Mouse (Mus musculus) G1E-ER4 (cell line): ENCODE data around the gene Pcif1. TPM values are rescaled to one million over a fixed set of nuclear protein-coding genes. Genes with fewer than 3 reads are reported as not detected.

ENCODE experiments used
- GATA1 ChIP-seq: IDR thresholded peaks from one replicate; pipeline ENCODE4 v1.8.0; 2012; ENCODE audit warnings: low read length, inconsistent platforms
- polyA plus RNA-seq: library from polyadenylated mRNA; stranded (reverse); fragments of >175 nt; gene quantifications from 2 replicates; pipeline ENCODE4 v1.2.3, GENCODE M21; 2012

The Pcif1 gene
- polyA plus RNA-seq = 110 and 119 TPM in 2 replicates

- TF ChIP-seq GATA1 = no peak
These were observed at the start of gene Pcif1 for GRCm38 (mm10) chr2:164879228-164879567. TSS of gene Pcif1 (plus strand) at chr2:164879304.

GRCm38 (mm10) chr2:164831029-164831428 lies 48.1 kb upstream of the Pcif1 start:
- no peak for TF ChIP-seq GATA1

- TF ChIP-seq GATA1 = no peak
These were observed 46.9 kb upstream of the Pcif1 start for GRCm38 (mm10) chr2:164832032-164832747.

GRCm38 (mm10) chr2:164832748-164833301 lies 46.3 kb upstream of the Pcif1 start, which contains the start of gene Ctsa:
TSS of gene Ctsa (plus strand) at chr2:164832873.
- no peak for TF ChIP-seq GATA1

- no peak for TF ChIP-seq GATA1
These were observed 45.7 kb upstream of the Pcif1 start, which contains the start of gene Neurl2 for GRCm38 (mm10) chr2:164833314-164833959. TSS of gene Neurl2 (minus strand) at chr2:164833456.

- TF ChIP-seq GATA1 = no peak
These were observed 44.6 kb upstream of the Pcif1 start for GRCm38 (mm10) chr2:164834531-164834930.

- TF ChIP-seq GATA1 = no peak
These were observed 43.9 kb upstream of the Pcif1 start for GRCm38 (mm10) chr2:164835164-164835563.

- no peak for TF ChIP-seq GATA1
These were observed 33.3 kb upstream of the Pcif1 start for GRCm38 (mm10) chr2:164845782-164846181.

GRCm38 (mm10) chr2:164850061-164850460 lies 29.0 kb upstream of the Pcif1 start:
- TF ChIP-seq GATA1 = no peak

GRCm38 (mm10) chr2:164856309-164857100 lies 22.6 kb upstream of the Pcif1 start:
- no peak for TF ChIP-seq GATA1

- no peak for TF ChIP-seq GATA1
These were observed 21.8 kb upstream of the Pcif1 start, which contains the start of gene Pltp for GRCm38 (mm10) chr2:164857101-164857821. TSS of gene Pltp (minus strand) at chr2:164857711.

- TF ChIP-seq GATA1 = no peak
These were observed 21.1 kb upstream of the Pcif1 start for GRCm38 (mm10) chr2:164857842-164858553.

- TF ChIP-seq GATA1 = no peak
These were observed 19.9 kb upstream of the Pcif1 start for GRCm38 (mm10) chr2:164859155-164859554.

GRCm38 (mm10) chr2:164859640-164860432 lies 19.3 kb upstream of the Pcif1 start:
- TF ChIP-seq GATA1 = no peak
